ENCODE assay signal across 8 mouse cellular contexts in genomic region chr10:62919925-62920765, GRCm38 (mm10). TPM values are rescaled to one million over a fixed set of nuclear protein-coding genes. Genes with fewer than 3 reads are reported as not detected.
DNase-seq lines count a peak whose midpoint lies in the region; ATAC-seq and TF ChIP-seq lines count a peak whose summit lies in the region.

Gene Slc25a16, plus strand, starts transcription at chr10:62920633.

- no peaks in the 10 kb centered on the region for H3K27me3 ChIP-seq in C2C12 (ENCODE audit: control insufficient read depth, insufficient read depth, insufficient read length)
- no peaks in the 10 kb centered on the region for H3K27me3 ChIP-seq in erythroblast, embryonic 14.5 days (ENCODE audit: control insufficient read depth)
- H3K27me3 ChIP-seq in heart, embryonic 11.5 days (ENCODE audit: control insufficient read depth, insufficient read depth, low read length) = no peaks in the 10 kb centered on the region
- no peaks in the 10 kb centered on the region for H3K27me3 ChIP-seq in kidney, embryonic 16.5 days (ENCODE audit: insufficient read depth, low read length)
- H3K27me3 ChIP-seq in liver, adult 2 months (ENCODE audit: control insufficient read depth, insufficient read depth, low read length) = no peaks in the 10 kb centered on the region
- H3K27me3 ChIP-seq in myocyte (ENCODE audit: control insufficient read depth, insufficient read depth, insufficient read length) = no peaks in the 10 kb centered on the region
- no peaks in the 10 kb centered on the region for H3K27me3 ChIP-seq in splenic B cell, adult 2 months (ENCODE audit: control insufficient read depth, insufficient read depth, low read length, poor library complexity, severe bottlenecking)

- peaks cover 7% of the 10 kb centered on the region for H3K79me3 ChIP-seq in C2C12 (ENCODE audit: low read depth)

- H3K4me1 ChIP-seq in erythroblast, embryonic 14.5 days (ENCODE audit: control insufficient read depth) = peaks cover 30% of the 10 kb centered on the region
- 0 out of 2 replicates have a peak, but pooled peaks cover 2% of the 10 kb centered on the region for H3K4me1 ChIP-seq in heart, embryonic 11.5 days (ENCODE audit: control insufficient read depth, insufficient read depth, low read length)
- peaks cover 7% of the 10 kb centered on the region for H3K4me1 ChIP-seq in kidney, embryonic 16.5 days (ENCODE audit: insufficient read depth, low read length)
- H3K4me1 ChIP-seq in liver, adult 2 months (ENCODE audit: control insufficient read depth, insufficient read depth, low read length) = peaks cover 10% of the 10 kb centered on the region; the same call in 1 of the 2 replicates

- DNase-seq in brain, embryonic 14.5 days (ENCODE audit: low read depth) = peak; percentile 97
- peak; percentile 70 for DNase-seq in liver, adult 2 months (ENCODE audit: extremely low read depth, low read depth, low spot score)
- peak; percentile 89 for DNase-seq in splenic B cell, adult 2 months (ENCODE audit: low read depth, low spot score)

- peak; percentile 91 for ATAC-seq in heart, embryonic 11.5 days (replicated peaks; ENCODE audit: insufficient number of reproducible peaks, low FRiP score, low TSS enrichment)
- peak; percentile 98 for ATAC-seq in kidney, embryonic 16.5 days (ENCODE audit: low FRiP score, low TSS enrichment)

- H3K36me3 ChIP-seq in C2C12 (ENCODE audit: control insufficient read depth, insufficient read depth) (no peaks in the 10 kb centered on the region), myocyte (ENCODE audit: control insufficient read depth, insufficient read depth) (no peaks in the 10 kb centered on the region)
- peaks cover 6% of the 10 kb centered on the region for H3K36me3 ChIP-seq in erythroblast, embryonic 14.5 days (ENCODE audit: control insufficient read depth)
- no peaks in the 10 kb centered on the region for H3K36me3 ChIP-seq in heart, embryonic 11.5 days (ENCODE audit: control insufficient read depth, insufficient read depth, low read length)
- H3K36me3 ChIP-seq in kidney, embryonic 16.5 days (ENCODE audit: insufficient read depth, low read length) = no peaks in the 10 kb centered on the region
- no peaks in the 10 kb centered on the region for H3K36me3 ChIP-seq in liver, adult 2 months (ENCODE audit: control insufficient read depth, insufficient read depth, low read length)
- H3K36me3 ChIP-seq in splenic B cell, adult 2 months (ENCODE audit: control insufficient read depth, insufficient read depth, low read length, poor library complexity, severe bottlenecking) = no peaks in the 10 kb centered on the region

- peak within 1 kb of the TSS; percentile 89 for H3K4me2 ChIP-seq in heart, embryonic 11.5 days
- peak within 1 kb of the TSS; percentile 87 for H3K4me2 ChIP-seq in kidney, embryonic 16.5 days (replicated peaks; ENCODE audit: low read depth, low read length)
- peak within 1 kb of the TSS; percentile 82 for H3K4me2 ChIP-seq in myocyte (ENCODE audit: low read depth)

- H3K79me2 ChIP-seq in C2C12 (ENCODE audit: control insufficient read depth, insufficient read depth) (peaks cover 31% of the 10 kb centered on the region), myocyte (ENCODE audit: control insufficient read depth, insufficient read depth) (peaks cover 12% of the 10 kb centered on the region)
- peaks cover 10% of the 10 kb centered on the region; the same call in 1 of the 2 replicates for H3K79me2 ChIP-seq in liver, adult 2 months (ENCODE audit: control insufficient read depth, insufficient read depth, low read length)

- H3ac ChIP-seq in C2C12 (ENCODE audit: control insufficient read depth, insufficient read length, low read depth) (peak within 1 kb of the TSS; percentile 96), myocyte (ENCODE audit: control insufficient read depth, insufficient read length) (peak within 1 kb of the TSS; percentile 42)

- peak within 1 kb of the TSS; percentile 94 for H3K9ac ChIP-seq in heart, embryonic 11.5 days (ENCODE audit: low read depth, low read length)
- peak within 1 kb of the TSS; percentile 91 for H3K9ac ChIP-seq in kidney, embryonic 16.5 days (replicated peaks; ENCODE audit: low read length)
- peak within 1 kb of the TSS; percentile 92 for H3K9ac ChIP-seq in liver, adult 2 months (ENCODE audit: low read depth, low read length)

- peak; percentile 66 for TF ChIP-seq POLR2A in brain, embryonic 14.5 days (IDR thresholded peaks at IDR 0.05; ENCODE audit: borderline replicate concordance, extremely low read depth, insufficient read depth, insufficient read length, poor library complexity, severe bottlenecking)
- TF ChIP-seq POLR2A in liver, adult 2 months (IDR thresholded peaks at IDR 0.05; ENCODE audit: extremely low read depth, insufficient read depth, low read length) = peak; percentile 71
- TF ChIP-seq POLR2A in myocyte (IDR thresholded peaks at IDR 0.05; ENCODE audit: insufficient read length, low read depth) = peak; percentile 81

- TF ChIP-seq CTCF in C2C12 (IDR thresholded peaks at IDR 0.05; ENCODE audit: control insufficient read depth, insufficient read depth, insufficient read length) = no peak
- TF ChIP-seq CTCF in brain, embryonic 14.5 days (IDR thresholded peaks at IDR 0.05; ENCODE audit: borderline replicate concordance, extremely low read depth, insufficient read depth, insufficient read length) = no peak
- no peak for TF ChIP-seq CTCF in liver, adult 2 months (IDR thresholded peaks at IDR 0.05; ENCODE audit: low read depth, low read length)

- H3K9me3 ChIP-seq in erythroblast, embryonic 14.5 days (ENCODE audit: control insufficient read depth, low read length) = no peaks in the 10 kb centered on the region
- H3K9me3 ChIP-seq in heart, embryonic 11.5 days (replicated peaks; ENCODE audit: control insufficient read depth, low read length) = no peaks in the 10 kb centered on the region
- no peaks in the 10 kb centered on the region for H3K9me3 ChIP-seq in kidney, embryonic 16.5 days (ENCODE audit: low read length)

- peak within 1 kb of the TSS; percentile 72 for H3K27ac ChIP-seq in heart, embryonic 11.5 days (ENCODE audit: low read depth, low read length)
- peak within 1 kb of the TSS; percentile 81 for H3K27ac ChIP-seq in kidney, embryonic 16.5 days (ENCODE audit: low read length)
- H3K27ac ChIP-seq in liver, adult 2 months (replicated peaks; ENCODE audit: insufficient read depth, low read depth, low read length) = peak within 1 kb of the TSS; percentile 68

- H3K4me3 ChIP-seq in C2C12 (ENCODE audit: insufficient read depth, poor library complexity, severe bottlenecking) (peak within 1 kb of the TSS; percentile 76), myocyte (peak within 1 kb of the TSS; percentile 54)
- H3K4me3 ChIP-seq in erythroblast, embryonic 14.5 days (replicated peaks) = peak within 1 kb of the TSS; percentile 84
- peak within 1 kb of the TSS; percentile 82 for H3K4me3 ChIP-seq in heart, embryonic 11.5 days (ENCODE audit: low read depth, low read length)
- peak within 1 kb of the TSS; percentile 83 for H3K4me3 ChIP-seq in kidney, embryonic 16.5 days (ENCODE audit: low read length)
- peak within 1 kb of the TSS; percentile 67 for H3K4me3 ChIP-seq in liver, adult 2 months (ENCODE audit: insufficient read depth, low read depth, low read length)

- 6% methylated on average over 50 of the region's 50 CpGs for WGBS in heart, embryonic 11.5 days (ENCODE audit: insufficient replicate concordance)
- 1% methylated on average over 39 of the region's 50 CpGs for WGBS in kidney, embryonic 16.5 days
- WGBS in liver, adult 2 months = 4% methylated on average over 50 of the region's 50 CpGs

TF ChIP-seq in C2C12, 6 proteins besides CTCF, POLR2A, EP300 and RAD21:
- TF ChIP-seq MAX (IDR thresholded peaks at IDR 0.05) = peak; percentile 66
- no peak for TF ChIP-seq USF1 (IDR thresholded peaks at IDR 0.05; ENCODE audit: low read depth)

TF ChIP-seq in myocyte, 11 proteins besides CTCF, POLR2A, EP300 and RAD21:
- no peak for TF ChIP-seq CEBPB (IDR thresholded peaks at IDR 0.05; ENCODE audit: insufficient read depth, poor library complexity, severe bottlenecking)
- TF ChIP-seq USF1 (IDR thresholded peaks at IDR 0.05; ENCODE audit: low read depth) = no peak
- no peak for TF ChIP-seq REST (IDR thresholded peaks at IDR 0.05; ENCODE audit: insufficient read depth, insufficient read length)
- TF ChIP-seq SRF (IDR thresholded peaks at IDR 0.05; ENCODE audit: control insufficient read depth, insufficient read length, low read depth) = peak; percentile 80
- TF ChIP-seq MAX (IDR thresholded peaks at IDR 0.05; ENCODE audit: low read depth) = no peak
- no peak for TF ChIP-seq MYOD1 (IDR thresholded peaks at IDR 0.05; ENCODE audit: control insufficient read depth in 1 of 3, insufficient read length in 2 of 3, low read depth in 2 of 3)
- TF ChIP-seq TCF12 (IDR thresholded peaks at IDR 0.05; ENCODE audit: insufficient read depth, poor library complexity, severe bottlenecking) = no peak
- no peak for TF ChIP-seq TCF3 (IDR thresholded peaks at IDR 0.05; ENCODE audit: insufficient read length, low read depth)
- peak in 1 of 3 experiments; percentile 25 for TF ChIP-seq MYOG (IDR thresholded peaks at IDR 0.05; ENCODE audit: control insufficient read depth in 1 of 3, insufficient read depth in 1 of 3, insufficient read length in 2 of 3, low read depth in 2 of 3)
- TF ChIP-seq POLR2AphosphoS2 (IDR thresholded peaks at IDR 0.05; ENCODE audit: insufficient read length, low read depth) = peak; percentile 64
- no peak for TF ChIP-seq E2F4 (IDR thresholded peaks at IDR 0.05; ENCODE audit: insufficient read depth)

RNA-seq across cellular contexts. Expression of gene Slc25a16, which starts in this region (rescaled TPM):
- polyA plus RNA-seq in C2C12 (2012; fragmentation: generic; extraction: Trizol) (3.6 TPM), myocyte (2012; fragmentation: generic; extraction: Trizol) (5.8 TPM)
- 16.2 and 16.8 TPM in 2 replicates for polyA plus RNA-seq in brain, embryonic 14.5 days (2012; rRNA removed)
- polyA plus RNA-seq in erythroblast, embryonic 14.5 days (2012) = 0.33 and 0.58 TPM in 2 replicates
- 12.0 and 12.7 TPM in 2 replicates for polyA plus RNA-seq in heart, embryonic 11.5 days (2014; fragmentation: Nextera tagmentation; extraction: Ambion mirVana)
- 19.0 and 19.4 TPM in 2 replicates for polyA plus RNA-seq in kidney, embryonic 16.5 days (2015; fragmentation: Nextera tagmentation; extraction: Ambion mirVana)
- total RNA-seq in liver, adult 2 months (2014; rRNA removed) = 41.8 and 42.8 TPM in 2 replicates
- 49.0 and 66.2 TPM in 2 replicates for polyA plus RNA-seq in liver, adult 2 months (2012; rRNA removed)

Comparison
In these comparisons a context has a peak if more than half of its experiments do, and no peak if none do; other contexts are left out.
1. Peak in every context shown above with its lines: DNase-seq, ATAC-seq, H3K4me3 ChIP-seq and H3K27ac ChIP-seq.